Mouse (Mus musculus) urinary bladder, postnatal 14 days (tissue): ENCODE data around the gene Tmem221.

ENCODE experiments used
- DNase-seq: peaks from one replicate; pipeline ENCODE4 v3.0.0; 2021; ENCODE audit warnings: low spot score

Tmem221 gene

DNA sequence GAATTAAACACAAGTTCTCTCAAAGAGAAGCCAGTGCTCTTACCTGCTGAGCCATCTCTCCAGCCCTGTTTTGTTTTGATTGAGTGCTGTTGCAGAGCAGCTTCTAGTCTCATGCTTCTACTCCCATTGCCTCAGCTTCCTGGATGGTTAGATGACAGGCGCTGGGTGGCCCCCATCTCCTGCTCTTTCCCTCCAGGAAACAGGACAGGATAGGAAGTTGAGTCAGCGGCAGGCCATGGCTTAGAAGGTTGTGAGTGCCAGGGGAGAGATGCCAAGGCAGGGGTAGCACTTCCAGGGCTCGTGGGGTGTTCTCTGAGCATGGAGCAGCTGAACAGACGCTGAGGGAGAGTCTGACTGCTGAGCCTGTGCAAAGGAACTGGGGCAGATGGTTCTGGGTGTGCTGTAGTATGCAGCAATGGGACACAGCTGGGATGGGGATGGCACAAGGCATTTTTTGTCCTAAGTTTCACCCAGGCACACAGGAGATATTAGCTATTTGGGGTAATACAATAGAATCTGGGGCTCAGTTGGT, 19.3 kb upstream of the Tmem221 start:
- no peak for DNase-seq

DNA sequence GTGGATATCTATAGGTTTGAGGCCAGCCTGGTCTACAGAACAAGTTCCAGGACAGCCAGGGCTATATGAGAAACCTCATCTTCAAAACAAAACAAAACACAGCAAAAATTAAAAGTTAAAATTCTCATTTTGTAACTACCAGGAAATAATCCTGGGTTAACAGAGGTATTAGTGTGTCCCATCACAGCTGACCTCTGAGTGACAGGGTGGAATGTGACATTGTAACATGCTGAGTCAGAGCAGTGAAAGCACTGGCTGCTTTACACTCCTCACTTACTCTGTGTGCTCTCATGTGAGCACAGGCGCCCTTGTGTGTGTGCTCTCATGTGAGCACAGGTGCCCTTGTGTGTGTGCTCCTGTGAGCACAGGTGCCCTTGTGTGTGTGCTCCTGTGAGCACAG, 16.3 kb upstream of the Tmem221 start:
- DNase-seq: no peak

DNA sequence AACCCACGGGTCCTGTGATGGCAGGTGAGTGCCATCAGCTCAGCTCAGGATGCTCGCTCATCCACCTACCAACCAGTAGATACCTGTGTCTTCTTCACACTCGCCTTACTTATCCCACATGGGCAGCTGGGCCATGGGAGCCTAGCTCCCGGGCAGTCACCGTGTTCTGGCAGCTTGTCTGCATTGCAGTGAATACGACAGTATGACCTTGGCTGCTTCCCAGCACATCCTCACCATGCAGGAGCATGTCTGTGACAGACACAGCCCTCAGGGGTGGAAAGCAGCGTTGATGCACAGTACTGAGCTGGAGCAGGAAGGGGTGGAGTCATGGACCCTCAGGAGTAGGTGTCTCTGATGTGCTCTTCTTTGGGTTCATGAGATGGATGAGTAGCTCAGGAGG, 15.8 kb upstream of the Tmem221 start:
- no peak for DNase-seq

DNA sequence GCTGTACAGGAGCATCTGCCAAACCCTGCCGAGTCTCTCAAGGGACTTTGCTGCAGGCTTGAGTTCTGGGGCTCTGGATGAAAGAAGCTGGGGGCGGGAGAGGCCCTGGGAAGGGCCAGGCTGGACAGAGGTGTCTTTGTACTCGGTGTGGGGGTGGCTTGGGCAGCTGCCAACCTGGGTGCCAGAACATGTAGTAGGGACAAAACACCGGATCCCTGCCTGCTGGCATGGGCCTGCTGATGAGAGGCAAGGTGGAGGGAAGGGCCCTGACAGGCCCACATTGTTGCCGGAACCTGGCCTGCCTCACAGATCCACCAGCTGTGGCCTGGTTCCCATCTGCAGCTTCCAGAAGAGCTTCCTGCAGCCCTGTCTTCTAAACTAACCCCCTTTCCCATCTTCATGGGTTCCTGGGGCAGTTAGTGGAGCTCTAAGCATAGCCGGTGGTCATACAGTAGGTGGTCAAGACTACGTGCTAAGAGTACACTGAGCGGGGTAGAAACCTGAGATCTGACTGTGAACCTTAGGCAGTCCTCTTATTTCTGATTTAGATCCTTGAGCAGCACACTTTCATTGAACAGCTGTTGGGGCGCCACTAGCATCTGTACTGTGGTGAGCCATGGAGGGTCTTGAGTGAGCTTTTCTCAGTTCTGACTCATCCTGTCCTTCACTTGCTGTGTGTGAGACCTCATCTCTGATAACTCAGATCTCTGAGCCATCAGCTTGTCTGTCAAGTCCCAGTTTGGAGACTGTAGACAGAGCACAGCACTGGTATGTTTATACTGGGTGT, 14.4 kb upstream of the Tmem221 start:
- DNase-seq: peak; percentile 79

DNA sequence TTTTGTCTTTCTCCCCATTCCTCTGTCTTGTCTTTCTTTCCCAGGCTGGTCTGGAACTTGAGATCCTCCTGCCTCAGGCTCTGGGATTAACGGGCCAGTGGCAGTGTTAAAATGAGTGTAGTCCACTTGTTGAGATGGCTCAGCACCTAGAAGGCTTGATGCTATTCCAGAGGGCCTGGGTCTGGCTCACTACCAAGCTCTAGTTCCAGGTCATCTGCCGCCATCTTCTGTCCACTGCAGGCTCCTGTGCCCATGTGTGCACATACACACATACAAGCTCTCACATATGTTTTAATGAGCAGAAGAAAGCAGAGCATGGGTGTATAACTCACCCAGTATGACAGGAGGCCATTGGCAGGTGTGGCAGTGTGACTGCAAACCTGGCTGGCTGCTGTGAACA, 13.4 kb upstream of the Tmem221 start:
- no peak for DNase-seq

DNA sequence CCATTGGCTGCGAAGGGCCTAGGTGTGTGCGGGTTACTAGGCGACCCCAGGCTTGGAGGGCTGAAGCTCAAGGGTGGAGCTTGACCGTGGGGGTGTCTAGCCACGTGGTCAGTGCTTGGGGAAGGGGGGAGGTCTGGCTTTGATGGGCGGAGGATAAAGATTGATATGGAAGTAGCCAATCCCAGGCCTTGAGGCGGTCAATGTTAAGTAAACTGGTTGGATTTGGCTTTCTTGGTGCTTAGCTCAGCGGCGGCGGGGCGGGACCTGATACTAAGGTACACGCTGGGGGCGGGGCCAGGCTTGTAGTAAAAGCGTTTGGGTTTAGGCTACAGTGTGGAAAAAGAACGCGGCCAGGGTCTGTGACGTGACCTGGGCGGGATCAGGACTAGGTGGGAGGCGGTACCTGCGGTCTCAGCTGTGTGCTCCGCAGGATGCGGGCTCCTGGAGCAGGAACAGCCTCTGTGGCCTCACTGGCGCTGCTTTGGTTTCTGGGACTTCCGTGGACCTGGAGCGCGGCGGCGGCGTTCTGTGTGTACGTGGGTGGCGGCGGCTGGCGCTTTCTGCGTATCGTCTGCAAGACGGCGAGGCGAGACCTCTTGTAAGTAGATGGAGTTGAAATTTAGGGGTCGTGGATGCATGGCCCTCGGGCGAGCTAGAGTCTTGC, 11.8 kb upstream of the Tmem221 start:
- DNase-seq: peak; percentile 98

DNA sequence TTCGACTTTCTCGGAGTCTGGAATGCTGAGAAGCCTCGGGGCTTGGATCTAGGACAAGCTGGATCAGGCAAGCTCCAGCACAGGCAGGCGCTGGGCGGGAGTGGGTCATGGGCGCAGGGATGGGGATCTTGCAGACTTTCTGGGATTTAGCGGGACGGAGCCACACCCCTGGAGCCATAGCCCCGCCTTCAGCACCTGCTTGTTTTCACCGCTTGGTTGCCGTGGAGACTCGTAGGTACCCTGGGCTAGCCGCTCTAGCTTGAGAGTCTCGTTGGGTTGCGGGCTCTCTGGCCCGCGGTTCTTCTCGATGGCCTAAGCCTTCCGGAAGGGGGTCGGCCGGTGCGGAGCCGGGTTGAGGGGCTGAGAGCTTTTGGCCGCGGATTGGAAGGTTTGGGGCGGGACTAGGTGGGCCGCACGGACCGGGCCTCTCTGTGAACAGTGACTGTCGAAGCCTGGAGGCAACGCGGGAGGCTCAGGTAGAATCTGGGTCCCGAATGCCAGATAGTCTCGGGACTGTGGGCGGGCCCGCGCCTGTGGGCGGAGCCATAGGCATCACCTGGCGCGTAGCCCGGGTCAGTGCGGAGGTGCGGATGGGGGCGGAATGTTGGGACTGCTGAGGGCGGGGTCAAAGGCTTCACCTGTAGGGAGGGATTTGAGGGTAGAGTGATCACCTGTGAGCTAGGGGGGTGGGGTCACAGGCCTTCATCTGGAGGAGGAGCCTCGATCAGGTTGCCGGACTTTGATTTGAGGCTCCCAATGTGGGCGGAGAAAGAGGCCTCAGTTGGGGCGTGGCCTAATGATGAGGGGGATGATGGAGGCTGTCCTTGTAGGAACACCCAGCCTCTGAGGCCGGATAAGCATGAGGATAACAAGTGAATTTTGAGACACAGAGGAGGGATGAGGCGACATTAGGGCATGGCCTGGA, 11.0 kb upstream of the Tmem221 start:
- DNase-seq: peak; percentile 94

DNA sequence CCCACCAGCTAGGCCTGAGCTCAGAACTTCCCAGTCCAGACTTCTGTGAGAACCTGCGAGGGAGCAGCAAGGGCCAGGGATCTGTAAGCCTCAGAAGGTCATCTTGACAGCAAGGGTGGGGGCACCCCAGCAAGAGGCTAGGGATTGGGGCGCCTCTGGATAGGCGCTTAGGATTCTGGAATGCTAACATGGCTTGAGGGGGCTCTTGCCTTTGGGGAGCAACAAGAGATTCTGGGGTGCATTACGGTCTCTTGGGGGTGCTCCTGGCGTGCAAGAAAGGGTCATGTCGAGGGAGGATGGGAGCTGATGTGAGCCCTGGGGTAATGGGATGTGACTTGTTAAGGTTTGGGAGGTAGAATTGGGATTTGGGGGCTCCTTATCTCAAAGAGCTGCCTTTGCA, 10.3 kb upstream of the Tmem221 start:
- no peak for DNase-seq

DNA sequence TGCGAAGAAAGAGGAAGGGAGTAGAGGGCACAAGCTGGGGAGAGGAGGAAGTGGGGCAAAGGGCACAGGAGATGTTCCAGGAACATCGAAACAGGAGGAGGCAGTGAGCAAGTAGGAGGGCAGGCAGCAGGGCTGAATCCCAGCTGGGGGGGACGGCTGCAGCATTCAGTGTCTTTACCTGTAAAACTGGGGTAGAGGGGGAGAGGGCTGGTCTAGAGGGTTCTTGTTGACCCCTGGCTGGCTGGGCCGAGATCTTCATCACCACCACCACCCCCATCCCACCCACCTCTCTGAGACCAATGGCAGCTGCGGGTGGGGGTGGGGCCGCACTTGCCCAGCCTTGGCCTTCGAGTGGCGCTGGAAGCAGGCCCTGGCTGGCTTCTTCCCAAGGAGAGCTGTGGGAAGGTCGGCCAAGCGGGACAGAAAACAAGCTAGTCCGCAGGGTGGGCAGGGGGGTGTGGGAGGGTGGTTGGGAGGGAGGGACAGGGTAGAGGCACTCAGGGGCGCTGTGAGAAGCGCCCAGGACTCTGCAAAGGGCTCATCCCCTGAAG, 9.8 kb upstream of the Tmem221 start, which contains the start of gene Slc27a1:
Slc27a1 (plus strand) TSS at position 496 of the 551 bp plus-strand sequence.
- peak; percentile 62 for DNase-seq

DNA sequence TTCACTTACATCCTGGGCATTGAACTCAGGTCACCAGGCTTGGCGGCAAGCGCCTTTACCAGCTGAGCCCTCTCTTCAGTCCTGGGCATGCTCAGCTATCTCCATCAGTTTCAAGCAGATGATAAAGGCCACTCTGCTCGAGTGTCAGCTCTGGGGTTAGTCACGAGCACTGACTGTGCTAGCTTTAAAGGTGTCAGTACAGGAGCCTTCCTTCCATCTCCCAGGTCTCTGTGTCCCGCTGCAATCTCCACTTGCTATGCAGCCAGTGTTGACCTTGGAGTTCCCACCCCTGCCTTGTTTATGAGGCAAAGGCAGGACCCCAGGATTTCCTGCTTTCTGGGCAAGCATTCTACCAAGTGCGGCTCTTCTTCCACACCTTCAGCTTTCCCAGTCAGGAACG, 8.9 kb upstream of the Tmem221 start:
- no peak for DNase-seq

DNA sequence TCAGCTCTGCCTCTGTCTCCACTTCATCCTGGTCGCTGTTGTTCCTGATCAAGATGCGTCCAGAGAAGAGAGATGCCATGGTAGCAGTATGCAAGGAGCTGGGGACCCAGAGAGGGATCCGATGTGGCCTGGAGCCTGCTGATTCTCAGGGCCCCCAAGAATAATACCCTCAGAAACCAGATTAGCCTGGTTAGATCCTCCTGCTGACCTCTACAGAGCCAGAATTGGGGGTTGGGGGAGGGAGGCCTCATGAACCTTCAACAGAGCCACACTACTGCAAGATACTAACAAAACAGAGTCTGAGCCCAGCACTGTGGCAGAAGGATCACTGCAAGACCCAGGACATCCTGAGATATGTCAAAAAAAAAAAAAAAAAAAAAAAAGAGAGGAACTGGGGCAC, 7.8 kb upstream of the Tmem221 start, which contains the start of gene Nxnl1:
Nxnl1 (minus strand) TSS at position 101 of the 400 bp plus-strand sequence.
- DNase-seq: no peak

DNA sequence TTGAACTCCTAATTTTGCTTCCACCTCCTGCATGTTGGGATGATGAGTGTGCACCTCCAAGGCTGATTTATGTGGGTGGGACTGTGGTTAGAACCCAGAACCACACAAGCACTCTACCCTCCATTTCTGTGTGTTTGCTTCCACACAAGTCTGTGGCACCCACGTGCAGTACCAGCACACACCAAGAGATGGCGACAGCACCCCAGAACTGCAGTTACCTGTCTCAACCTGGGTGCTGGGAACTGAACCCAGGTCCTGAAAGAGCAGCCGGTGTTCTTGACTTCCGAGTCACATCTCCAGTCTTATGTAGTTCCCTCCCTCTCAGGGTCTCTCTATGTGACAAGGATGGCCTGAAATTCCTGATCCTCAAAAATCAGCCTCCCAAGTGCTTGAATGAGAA, 5.3 kb upstream of the Tmem221 start:
- no peak for DNase-seq

DNA sequence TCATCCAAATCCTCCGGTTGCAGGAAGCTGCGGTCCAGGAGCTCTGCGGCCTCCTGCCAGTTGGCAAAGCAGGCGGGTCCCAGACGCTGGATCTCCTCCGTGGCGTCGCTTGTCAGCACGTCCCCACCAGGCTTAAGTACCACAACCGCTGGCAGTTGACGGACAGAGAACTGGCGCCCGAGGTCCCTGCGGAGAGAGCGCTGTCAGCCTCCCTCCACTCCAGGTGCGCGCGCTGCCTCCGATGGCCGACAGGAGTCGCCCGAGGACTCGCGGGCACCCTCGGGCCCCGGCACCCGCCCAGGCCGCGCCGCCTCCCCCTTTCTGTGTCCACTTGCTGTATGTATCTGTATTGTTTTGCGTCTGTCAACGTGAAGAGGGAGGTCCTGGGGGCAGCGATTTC, 4.1 kb upstream of the Tmem221 start:
- peak; percentile 87 for DNase-seq

DNA sequence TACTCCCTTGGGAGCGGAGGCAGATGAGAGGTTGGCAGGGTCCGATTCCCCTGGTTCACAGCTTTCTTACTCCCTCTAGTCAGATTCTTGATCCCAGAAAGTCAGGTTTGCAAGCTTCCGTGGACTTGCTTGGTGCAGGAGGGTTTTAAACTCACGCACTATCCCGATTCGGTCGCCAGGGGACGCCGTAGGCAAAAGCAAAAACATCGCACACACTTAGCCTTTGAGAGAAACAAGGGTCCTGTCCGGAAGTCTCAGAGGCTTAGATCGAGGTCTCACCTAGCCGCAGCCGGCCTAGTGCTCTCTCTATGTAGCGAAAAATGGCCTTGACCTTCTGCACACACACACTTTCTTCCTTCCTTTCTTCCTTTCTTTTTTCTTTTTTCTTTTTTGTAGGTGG, 2.7 kb upstream of the Tmem221 start:
- peak; percentile 57 for DNase-seq

DNA sequence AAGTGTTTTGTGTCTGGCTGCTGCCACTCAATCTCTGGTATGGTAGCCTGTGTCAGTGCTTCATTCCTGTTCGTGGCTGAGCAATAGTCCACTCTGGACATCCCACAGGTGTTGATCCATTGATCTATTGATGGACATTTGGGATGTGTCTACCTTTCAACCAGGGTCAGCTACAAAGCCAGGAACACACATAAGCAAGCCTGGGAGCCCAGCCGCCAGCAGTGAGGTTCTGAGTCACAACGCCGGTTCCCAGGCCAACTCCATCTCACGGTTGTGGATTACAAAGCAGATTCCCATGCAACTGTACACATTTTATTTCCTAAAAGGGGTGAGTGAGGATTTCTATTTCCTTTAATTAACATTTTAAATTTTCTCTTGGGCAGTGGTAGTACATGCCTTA, 2.1 kb upstream of the Tmem221 start:
- DNase-seq: no peak

DNA sequence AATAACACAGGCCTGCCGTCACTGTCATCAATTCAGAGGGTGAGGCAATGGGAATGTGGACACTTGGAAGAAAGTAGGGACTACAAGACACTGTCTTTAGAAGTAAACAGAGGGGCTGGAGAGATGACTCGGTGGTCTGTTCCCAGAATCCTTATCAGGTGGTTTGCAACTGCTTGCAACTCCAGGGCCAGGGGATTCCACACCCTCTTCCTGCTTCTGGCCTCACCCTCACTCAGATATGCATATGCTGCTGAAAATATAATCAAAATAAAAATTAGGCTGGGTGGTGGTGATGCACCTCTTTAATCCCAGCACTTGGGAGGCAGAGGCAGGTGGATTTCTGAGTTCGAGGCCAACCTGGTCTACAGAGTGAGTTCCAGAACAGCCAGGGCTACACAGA, 1.4 kb upstream of the Tmem221 start:
- DNase-seq: no peak

DNA sequence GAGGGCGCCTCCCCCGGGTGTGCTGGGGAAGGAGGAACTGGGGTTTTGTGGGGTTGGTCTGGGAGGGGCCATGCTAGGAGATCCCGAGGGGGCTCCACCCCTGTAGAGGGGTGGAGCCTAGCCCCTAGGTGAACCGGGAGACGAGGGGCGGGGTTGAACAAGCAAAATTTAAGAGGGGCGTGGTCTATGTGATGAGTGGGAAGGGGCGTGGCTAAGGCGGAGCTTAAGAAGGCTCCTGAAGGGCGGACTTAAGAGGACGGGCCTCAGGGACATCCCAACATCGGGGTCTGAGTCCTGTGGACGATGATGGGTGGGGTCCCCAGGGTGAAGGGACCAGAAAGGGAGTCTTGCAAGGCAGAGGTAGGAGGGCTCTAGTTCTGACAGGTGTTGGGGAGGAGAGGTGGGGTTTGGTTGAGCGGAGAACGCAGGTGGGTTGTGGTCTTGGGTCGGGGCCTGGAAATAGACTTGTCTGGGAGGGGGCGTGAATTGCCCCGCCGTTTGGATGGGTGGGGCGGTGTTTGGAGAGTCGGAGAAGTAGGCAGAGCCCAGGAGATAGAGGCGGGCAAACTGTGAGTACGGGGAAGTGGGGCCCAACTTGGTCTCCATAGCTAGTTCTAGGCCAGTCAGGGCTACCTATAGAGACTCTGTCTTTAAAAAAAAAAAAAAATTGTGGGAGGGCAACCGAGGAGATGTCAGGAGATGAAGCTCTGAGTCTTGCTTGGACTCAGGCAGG, 453 bp upstream of the Tmem221 start:
- peak; percentile 87 for DNase-seq

DNA sequence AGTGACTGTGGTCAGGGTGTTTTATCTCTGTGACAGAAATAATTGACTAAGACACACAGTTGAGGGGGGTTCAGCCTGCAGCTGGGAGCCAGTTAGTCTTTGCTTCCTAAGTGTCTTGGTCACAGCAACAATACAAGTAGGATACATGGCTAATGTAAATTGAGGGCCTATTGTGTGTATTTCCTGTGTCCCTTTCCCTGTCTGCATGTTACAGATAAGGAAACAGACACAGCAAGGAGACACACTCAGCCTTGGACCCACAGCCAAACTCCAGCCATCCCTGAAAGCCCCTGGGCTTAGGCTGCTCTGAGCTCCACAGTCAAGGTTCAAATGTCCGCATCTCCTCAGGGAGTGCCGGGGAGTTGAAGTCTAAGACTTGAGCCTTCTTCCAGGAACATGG, 4.0 kb downstream of the Tmem221 start:
- no peak for DNase-seq

DNA sequence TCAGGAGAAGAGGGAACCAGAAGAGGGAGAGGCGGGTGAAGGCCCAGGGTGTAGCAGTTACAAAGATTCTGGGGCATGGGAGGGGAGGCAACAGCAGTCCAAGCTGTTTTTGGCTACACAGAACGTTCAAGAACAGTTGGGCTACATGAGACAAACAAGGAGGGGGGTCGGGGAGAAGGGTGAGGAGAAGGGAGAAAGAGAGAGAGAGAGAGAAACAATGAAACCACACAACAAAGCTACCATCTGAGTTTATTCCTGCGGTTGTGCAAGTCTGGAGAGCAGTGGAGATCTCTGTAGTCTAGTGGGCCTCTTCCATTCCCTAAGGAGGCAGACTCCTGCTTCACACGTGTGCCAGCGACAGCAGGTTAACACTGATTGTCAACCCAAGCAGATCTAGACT, 4.7 kb downstream of the Tmem221 start:
- no peak for DNase-seq

DNA sequence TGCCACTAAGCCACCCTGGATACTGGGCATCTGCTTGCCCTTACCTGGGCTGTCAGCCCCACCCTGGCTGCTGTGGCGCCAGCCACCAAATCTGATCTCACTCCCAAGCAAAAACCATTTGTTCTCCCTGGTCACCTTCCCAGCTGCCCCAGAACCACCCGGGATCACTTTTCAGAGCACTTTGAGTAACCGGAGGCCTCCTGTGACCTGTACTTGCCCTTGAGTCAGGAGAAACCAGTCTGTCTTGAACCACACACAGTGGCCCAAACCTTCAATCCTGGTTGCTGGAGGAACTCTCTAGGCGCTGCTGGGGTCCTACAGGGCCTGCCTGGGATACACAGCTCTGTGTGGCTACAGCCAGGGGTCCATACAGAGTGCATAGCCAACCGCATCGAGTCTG, 5.9 kb downstream of the Tmem221 start:
- DNase-seq: no peak

DNA sequence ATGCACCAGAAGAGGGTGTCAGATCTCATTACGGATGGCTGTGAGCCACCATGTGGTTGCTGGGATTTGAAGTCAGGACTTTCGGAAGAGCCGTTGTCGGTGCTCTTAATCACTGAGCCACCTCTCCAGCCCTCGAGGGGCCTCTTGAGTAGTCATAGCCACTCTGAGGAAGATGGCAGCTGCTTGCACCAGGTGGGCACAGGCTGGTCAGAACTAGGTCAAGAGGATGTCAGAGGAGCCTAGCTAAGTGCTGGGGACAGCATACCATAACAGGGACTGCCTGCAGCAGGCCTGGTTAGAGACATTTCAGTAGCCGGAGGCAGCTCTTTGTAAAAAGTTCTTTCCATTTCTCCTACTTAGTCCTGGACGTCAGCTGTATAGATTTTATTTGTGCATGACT, 7.9 kb downstream of the Tmem221 start:
- no peak for DNase-seq
